Mouse (Mus musculus) cerebellum, postnatal 36 days (tissue): ENCODE results near the gene Gimap7.

ENCODE experiments used
- DNase-seq, 2 experiments: peaks; one replicate each; pipeline ENCODE4 v3.0.0; 2021 to 2022; ENCODE audit warnings: mixed read lengths in 2 of 2

Gimap7 gene

GRCm38 (mm10) chr6:48741711-48742206 is 23.3 kb downstream of the Gimap7 start:
- no peak for DNase-seq

GRCm38 (mm10) chr6:48742422-48743351 is 24.3 kb downstream of the Gimap7 start:
- no peak for DNase-seq

GRCm38 (mm10) chr6:48745490-48745889 is 27.1 kb downstream of the Gimap7 start:
- DNase-seq, result no peak

- DNase-seq, result no peak
These were observed 27.8 kb downstream of the Gimap7 start, which contains the start of gene Gimap5 for GRCm38 (mm10) chr6:48745959-48746889. Gene Gimap5 (plus strand): TSS chr6:48746197.

GRCm38 (mm10) chr6:48747091-48747966 is 28.9 kb downstream of the Gimap7 start:
- no peak for DNase-seq

GRCm38 (mm10) chr6:48763567-48764270 is 45.3 kb downstream of the Gimap7 start:
- DNase-seq, result no peak

GRCm38 (mm10) chr6:48764496-48764895 is 46.1 kb downstream of the Gimap7 start:
- no peak for DNase-seq

GRCm38 (mm10) chr6:48768178-48768869 is 49.9 kb downstream of the Gimap7 start:
- no peak for DNase-seq

GRCm38 (mm10) chr6:48768933-48769332 is 50.5 kb downstream of the Gimap7 start:
- no peak for DNase-seq

- no peak for DNase-seq
These were observed 52.3 kb downstream of the Gimap7 start, which contains the start of gene Gimap3 for GRCm38 (mm10) chr6:48770696-48771095. Gene Gimap3 (minus strand): TSS chr6:48770851.

- DNase-seq, result peak; percentile 71 to 73
These were observed 53.6 kb downstream of the Gimap7 start for GRCm38 (mm10) chr6:48772030-48772429.
